Mouse (Mus musculus) kidney, adult 11 months (tissue): ENCODE data around the gene Hlcs.

ENCODE experiments used
- DNase-seq: peaks from one replicate; pipeline ENCODE4 v3.0.0; 2022

Gene Hlcs

DNA sequence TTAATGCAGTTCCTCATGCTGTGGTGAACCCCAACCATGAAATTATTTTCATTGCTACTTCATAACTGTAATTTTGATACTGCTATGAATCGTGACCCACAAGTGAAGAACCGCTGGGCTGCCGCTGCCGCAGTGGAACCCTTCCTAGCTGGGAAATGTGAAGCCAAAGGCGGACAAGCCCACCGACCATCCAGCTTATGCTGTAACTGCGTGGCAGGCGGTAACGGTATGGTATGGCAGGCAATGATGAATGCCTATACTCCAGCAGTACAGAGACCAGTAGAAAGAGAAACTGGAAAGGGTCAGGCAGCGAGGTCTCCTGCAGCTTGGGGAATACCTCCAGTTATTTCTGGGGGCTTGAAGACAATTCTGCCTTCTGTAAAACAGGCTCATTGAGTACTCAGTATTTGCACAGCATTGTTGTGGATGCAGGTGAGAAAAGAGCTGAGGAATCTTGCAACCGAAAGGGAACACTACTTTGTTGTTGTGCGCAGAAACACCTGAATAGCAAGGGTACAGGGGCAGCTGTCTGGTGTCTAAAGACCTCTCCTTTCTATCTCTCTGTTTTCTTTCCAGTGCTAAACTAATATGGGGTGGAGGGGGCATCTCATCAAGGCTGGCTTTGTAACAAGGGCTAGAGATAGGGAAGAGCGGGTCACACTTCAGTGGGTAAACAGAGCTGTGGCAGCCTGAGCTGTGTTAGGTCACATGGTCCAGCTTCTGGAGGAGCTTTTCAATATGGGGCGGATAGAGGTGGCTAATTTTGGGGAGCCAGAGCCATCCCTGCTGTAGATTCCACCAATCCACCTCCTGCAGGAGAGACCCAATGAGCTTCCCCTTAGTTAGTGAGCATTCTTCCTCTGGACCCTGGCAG is 224.3 kb downstream of the Hlcs start:
- no peak for DNase-seq

DNA sequence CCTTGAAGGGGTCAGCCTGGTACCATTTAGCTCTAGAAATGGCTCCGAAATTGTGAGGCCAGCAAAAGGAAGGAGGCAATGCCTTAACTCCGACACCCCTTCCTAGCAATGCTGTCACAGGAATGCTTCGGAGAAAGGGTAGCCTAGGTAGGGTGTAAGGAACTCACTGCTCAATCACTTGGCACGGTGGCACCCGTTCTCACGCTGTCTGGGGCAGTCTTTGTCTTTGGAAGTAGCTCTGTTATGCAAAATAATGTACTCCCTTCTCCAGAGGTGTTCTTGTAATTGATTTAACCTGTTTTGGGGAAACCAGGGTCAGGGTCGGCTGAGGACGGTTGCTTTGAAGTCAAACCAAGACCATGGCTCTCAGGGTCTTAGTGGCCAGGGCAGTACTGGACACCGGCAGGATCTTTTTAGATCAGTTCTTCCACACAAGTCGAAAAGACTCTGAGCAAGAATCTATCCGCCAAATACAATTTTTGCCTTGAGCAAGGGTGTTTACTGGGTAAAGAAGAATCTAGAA is 225.1 kb downstream of the Hlcs start:
- DNase-seq: no peak

DNA sequence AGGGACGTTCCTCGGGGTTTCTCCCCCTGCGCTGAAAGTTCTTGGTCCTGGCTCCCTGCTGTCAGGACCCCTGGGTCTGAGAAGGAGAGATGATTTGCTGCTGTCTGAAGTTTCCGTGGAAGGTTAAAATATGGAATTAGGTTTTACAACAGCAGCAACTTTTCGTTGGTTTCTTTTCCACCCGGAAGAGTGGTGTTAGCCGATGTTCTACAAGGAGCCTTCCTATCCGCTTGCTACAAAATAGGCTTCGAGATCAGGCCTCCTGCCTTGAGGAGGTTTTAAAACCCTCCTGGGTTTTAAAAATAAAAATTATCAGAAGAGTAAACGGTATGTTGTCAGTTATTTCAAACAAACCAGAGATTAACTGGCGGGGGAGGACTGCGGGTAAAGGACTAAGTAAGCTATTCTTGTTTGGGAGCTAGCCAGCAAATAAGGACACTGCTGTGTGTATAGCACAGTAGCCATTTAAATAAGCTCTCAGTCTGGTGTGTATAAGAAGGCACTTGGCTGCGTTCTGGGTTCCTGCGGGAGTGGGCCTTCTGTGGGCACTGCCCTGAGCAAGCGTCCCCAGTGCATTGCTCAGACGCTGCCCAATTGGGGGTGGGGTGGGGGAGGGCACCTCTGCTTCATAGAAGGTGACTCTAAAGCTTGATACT is 225.7 kb downstream of the Hlcs start:
- no peak for DNase-seq

DNA sequence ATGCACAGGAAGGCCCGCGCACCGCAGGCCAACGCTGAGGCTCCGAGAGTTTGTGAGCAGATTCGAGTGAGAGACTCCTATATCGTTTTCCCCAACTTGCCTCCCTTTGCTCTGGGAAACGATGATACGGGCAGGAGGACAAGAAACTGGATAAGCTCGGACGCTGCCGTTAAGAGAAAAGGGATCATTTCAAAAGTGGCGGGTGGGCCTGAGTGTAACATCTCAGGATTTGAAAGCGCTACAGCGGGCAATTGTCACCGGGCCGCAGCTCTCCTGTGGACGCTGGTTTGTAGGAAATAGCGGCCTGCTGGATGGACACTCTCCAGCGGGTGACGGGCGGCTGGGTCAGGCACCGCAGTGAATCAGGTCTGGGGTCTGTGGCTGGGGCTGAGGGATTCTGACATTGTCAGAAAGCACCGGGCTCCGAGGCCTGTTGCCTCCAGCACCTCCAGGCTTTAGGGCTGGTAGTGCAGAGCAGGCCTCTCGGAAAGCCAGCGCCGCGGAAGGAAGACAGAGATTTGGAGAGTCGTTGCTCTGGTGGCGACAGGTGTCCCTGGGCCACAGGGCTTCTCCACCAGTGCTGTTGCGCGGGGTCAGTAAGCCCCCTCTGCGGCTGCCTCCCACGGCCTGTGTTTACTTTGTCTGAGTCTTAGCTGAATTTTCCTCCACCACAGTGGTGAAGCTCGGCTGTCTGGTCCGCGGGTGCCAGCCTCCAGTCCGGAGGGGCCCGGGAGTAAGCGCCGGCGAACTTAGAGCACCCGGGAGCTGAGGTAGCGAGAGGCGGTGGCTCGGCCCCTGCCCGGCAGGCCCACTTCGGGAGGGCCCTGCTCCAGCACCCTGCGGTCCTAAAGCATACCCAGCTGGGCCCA is 226.4 kb downstream of the Hlcs start:
- no peak for DNase-seq

DNA sequence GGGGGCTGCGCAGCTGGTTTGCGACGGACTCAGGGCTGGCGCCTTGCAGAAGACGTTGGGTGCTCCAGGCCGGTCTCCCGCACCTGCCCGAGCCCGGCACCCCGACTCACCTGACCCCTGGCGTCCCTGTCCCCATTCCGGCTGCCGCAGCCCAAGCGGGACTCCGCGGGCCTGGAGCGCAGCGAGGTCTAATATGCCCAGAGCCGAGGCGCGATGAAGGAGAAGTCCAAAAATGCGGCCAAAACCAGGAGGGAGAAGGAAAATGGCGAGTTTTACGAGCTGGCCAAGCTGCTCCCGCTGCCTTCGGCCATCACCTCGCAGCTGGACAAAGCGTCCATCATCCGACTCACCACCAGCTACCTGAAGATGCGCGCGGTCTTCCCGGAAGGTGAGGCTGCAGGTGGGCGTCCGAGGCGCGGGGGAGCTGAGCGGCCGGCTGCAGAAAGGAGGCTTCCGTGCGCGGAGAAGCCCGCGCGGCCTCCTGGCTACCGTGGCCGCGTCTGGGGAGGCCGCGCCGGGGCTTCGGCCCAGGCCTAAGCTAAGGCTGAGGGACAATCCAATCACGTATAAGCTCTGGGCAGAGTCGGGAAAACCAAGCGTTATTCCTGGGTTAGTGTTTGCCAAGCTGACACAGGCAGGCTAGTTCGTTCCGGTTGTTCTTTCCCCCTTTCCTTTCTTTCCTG is 227.6 kb downstream of the Hlcs start:
- no peak for DNase-seq

DNA sequence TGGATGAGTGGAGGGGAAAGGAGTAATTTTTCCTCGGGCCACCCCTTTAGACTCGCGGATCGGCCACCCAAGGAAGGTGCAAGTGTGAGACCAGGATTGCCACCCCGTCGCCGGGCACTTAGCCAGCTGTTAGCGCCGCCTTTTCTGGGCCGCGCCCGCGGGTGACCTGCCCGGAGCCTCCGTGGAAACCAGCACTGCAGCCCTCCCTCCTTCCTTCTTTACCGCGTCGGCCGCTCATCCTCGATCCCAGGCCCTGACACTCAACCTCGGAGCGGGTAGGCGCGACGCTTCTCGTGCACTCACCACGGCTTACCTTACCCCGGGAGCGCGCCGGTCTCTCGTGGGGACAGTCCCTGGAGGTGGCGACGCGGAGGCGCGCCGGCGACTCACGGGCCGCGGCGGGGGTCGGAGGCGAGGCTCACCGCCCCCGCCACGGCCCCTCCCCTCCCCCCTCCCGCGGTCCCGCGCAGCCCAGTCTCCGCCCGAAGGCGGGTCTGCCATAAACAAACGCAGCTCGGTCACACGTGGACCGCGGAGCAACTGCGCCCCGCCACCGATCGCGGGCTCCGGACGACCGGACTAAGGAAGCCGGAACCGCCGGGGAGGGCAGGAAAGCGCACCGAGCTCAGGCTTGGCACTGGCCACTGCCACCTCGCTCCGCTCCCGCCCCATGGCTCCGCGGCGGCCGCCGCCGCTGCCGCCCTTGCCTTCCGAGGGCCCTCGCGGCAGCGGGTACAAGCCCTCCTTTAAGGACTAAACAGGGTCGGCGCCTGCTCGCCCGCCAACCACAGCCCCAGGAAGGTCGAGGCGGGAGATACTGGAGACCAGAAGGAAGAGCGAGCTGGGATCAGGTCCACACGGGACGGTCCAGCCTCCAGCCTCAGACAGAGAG is 228.4 kb downstream of the Hlcs start, which contains the start of gene Sim2:
Sim2 (plus strand) TSS at position 221 of the 892 bp plus-strand sequence.
- peak; percentile 67 for DNase-seq

DNA sequence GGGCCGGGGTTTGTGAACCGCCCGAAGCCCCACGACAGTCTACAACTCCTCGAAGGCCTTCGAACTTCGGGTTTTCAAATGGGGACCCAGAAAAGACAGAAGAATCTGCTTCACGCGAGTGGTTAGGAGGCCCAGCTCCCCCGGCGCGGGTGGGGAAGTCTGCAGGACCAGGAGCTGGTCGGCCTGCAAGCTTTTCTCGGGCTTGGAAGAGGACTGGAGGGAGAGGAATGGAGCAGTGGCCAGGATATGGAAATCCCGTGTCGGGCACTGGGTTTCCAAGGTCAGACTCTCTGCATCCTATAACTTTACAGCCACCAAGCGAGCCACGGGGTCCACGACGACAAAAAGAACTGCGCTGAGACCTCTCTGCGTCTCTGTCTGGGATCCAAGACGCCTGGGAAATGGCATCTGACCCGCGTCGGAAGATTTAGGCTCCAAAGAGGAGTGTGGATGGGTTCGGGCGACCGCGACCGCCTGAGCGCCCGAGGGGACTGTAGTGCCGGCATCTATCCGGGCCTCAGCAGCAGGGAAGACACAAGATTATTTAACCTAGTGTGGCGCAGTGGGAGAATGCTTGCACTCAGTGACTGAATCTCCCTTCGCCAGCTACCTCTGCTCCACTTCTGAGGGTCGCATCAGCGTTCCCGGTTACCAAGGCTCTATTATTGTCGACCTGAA is 229.4 kb downstream of the Hlcs start:
- DNase-seq: no peak

DNA sequence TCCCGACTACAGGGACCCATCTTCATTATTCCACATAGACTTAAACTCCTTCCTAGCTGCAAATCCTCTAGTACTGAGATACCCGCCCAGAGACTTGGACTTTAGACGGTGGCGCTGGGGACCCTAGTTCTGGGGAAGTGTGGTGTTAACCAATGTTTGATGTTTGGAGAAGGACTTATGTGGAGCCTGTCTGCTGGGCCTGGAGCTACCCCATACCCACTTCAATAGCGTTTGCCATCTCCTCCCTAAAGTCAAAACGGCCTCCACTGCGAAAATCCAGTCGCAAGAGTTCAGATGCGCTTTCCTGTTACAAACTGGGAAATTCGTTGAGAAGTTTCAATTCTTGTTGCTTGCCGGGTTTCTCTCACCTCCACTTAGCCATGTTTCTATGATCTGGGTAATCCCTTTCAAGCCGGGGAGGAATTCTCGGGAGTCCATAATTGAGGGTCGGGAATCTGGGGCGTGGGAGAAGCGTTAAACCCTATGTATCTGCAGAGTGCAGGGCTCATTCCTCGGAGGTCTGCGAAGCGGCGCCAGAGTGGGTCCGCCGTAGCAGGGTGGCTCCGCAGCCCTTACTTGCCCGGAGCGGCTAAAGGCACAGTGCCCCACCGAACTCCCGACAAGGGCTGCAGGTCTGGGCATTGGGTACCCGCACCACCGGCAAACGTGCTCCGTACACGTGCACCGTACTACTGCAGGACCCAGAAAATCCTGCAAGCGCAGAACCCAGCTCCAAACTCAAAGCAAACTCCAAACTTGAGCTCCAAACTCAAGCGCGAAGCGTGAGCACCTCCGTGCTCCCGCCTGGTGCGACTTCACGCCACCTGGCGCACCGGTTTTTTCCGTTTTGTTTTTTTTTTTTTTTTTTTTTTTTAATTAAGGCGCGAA is 230.2 kb downstream of the Hlcs start:
- DNase-seq: no peak

DNA sequence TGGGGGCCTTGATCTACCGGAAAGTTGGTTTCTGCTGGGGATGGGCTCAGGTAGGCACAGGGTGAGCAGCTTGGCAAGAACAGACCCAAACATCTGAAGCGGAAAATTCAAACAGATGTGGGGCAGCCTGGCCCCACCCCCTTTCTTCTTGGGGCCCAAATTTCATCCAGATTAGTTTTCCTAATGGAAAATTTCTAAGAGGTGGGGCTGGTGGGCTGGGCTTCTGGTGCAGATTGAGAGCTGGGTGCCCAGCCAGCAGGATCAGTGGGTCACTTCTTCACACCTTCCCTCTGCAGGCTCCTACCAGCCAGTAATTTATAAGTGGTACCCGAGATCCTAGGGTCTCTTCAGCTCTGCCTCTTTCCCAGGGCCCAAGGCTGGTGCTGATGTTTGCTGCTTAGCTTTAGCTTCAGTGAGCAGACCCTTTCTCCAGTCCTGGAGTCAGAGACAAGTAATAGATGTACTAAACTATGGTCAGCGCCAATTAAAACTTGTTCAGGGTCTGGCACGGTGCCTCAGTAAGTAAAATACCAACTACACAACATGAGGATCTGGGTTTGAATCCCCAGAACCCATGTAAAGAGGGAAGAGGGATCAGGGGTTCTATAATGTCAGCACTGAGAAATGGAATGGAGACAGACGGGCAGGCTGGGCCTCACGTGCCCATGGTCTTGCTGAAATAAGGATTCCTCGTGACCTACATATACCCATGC is 231.2 kb downstream of the Hlcs start:
- DNase-seq: no peak

DNA sequence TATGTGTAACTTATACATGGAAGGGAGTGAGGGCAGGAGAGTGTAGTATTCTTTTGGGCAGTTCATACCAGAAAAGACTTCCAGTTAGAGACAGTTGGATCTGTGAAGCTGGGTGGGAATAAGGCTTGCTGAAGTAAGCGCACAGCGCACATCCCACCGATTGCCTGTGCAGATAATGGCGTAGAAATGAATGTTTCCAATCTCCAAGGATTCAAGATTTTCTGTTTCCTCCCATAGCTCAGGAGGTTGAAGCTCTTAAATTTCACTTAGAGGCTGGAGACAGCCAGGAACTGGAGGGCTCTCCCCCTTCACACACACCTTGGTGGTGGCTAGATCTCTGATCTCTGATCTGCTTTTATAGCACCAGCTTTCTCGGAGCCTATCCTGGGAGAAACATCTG is 231.8 kb downstream of the Hlcs start:
- DNase-seq: no peak

DNA sequence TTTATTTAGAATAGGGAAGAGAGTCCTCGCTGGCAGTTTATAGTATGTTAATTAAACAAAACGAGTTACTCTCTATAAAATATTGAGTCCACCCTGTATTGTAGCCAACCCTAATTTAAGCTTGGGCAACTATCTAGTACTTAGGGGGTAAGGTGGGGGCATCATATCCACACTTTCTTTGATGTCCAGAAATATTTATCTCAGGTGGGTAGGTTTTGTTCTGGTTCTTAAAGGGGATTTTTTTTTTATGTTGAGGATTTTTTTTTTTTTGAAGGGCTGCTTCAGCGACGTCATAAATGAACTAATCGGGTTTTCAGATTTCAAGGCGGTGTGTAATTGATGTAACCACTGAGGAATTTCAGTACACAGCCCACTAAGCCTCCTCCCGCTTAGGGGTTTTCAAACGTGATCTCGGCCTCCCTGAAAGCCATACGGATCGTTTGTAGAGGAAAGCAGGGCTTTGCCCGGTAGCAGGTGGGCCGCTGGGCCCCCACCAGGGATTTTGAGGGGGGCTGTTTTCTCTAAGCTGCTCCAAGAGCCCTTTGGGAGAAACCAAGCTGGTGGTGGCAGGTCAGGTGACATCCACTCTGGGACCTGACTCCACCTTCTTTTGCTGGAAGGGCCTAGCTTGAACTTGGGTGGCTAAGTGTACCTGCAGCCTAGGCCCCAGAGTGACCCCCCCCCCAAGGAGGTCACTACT is 233.4 kb downstream of the Hlcs start:
- no peak for DNase-seq

DNA sequence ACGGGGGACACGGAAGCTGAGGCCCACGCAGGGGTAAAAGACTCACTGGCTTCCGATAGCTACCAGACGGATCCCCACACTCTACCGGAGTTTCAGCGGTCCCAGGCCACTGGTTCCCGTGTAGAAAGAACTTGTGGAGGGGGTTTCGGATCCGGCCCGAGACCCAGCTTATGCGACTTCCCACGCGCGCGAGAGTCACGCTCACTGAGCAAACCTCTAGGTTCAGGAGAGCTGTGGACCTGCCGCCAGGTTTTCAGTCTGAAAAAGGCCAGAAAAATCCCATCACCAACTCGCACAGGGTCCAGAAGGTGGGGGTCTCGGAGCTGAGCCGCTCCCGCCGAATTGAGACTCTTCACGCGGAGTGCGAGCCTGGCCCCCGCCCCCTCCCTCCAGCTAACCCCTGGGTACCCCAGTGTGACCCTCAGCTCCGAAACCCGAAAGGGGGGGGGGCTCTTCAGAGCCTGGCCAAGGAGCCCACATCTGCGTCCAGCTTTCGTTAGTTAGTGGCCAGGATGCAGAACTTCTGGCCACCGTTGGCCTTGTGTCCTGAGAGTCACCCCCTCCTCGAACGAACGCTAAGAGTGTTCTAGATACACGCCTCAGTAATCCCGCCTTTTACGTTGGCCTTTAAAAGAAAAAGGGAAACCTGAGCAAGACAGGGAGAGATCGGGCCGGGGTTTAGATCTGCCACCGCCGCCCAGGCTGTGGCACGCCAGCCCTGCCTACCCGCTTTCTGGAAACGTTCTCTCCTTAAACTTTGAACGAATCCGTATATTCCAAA is 234.1 kb downstream of the Hlcs start:
- DNase-seq: no peak
